Mouse (Mus musculus) liver, embryonic 14.5 days (tissue): ENCODE results near the gene Ghdc.

Source experiments
- CTCF ChIP-seq: IDR thresholded peaks from 2 replicates; pipeline ENCODE4 v1.5.1; 2016; ENCODE audit warnings: antibody characterized with exemption, low read depth, control low read depth
- EP300 ChIP-seq: IDR thresholded peaks from 2 replicates; pipeline ENCODE4 v1.6.1; 2016; ENCODE audit warnings: antibody characterized with exemption, low read depth

- TF ChIP-seq EP300: peak; percentile 42; the same call in 1 of the 2 replicates
- TF ChIP-seq CTCF: no peak
Observed at GRCm38 (mm10) chr11:100818359-100819012, 47.7 kb upstream of the Ghdc start.
